Mouse (Mus musculus): Measurements from ENCODE around the gene Sorcs2. TPM values are rescaled to one million over a fixed set of nuclear protein-coding genes. Genes with fewer than 3 reads are reported as not detected.

Gene Sorcs2
- polyA plus RNA-seq, 1 experiment from 2014 or later: 8.3 TPM

- Histone ChIP-seq H3K27me3 (ENCODE audit: low read depth, poor library complexity, severe bottlenecking) (no peaks in the 10 kb centered on the region), H3K36me3 (no peaks in the 10 kb centered on the region), H3K27ac (no peak overlapping the region), H3K4me3 (no peak overlapping the region), H3K4me1 (peaks cover 9% of the 10 kb centered on the region; the same call in 1 of the 2 replicates), H3K9me3 (replicated peaks) (no peaks in the 10 kb centered on the region)
- DNase-seq (ENCODE audit: low spot score): no peak
- WGBS: 85% methylated on average over 2 of the region's 2 CpGs
Measured at GRCm38 (mm10) chr5:36129661-36130060, 268.3 kb downstream of the Sorcs2 start.

GRCm38 (mm10) chr5:36128513-36128912 is 269.4 kb downstream of the Sorcs2 start:
- no peak for DNase-seq (ENCODE audit: low spot score)
- Histone ChIP-seq H3K36me3 (no peaks in the 10 kb centered on the region), H3K4me1 (peaks cover 9% of the 10 kb centered on the region; the same call in 1 of the 2 replicates), H3K4me3 (no peak overlapping the region), H3K27ac (no peak overlapping the region), H3K9me3 (replicated peaks) (no peaks in the 10 kb centered on the region), H3K27me3 (ENCODE audit: low read depth, poor library complexity, severe bottlenecking) (no peaks in the 10 kb centered on the region)
- WGBS: 59% methylated on average over 3 of the region's 3 CpGs

- no peak for DNase-seq (ENCODE audit: low spot score)
- WGBS: 87% methylated on average over 6 of the region's 6 CpGs
- Histone ChIP-seq H3K36me3 (no peaks in the 10 kb centered on the region), H3K4me3 (no peak overlapping the region), H3K4me1 (peaks cover 21% of the 10 kb centered on the region), H3K27me3 (ENCODE audit: low read depth, poor library complexity, severe bottlenecking) (no peaks in the 10 kb centered on the region), H3K9me3 (replicated peaks) (no peaks in the 10 kb centered on the region), H3K27ac (no peak overlapping the region)
Measured at GRCm38 (mm10) chr5:36124993-36125392, 272.9 kb downstream of the Sorcs2 start.

- H3K9me3 ChIP-seq (replicated peaks): no peaks in the 10 kb centered on the region
- peaks cover 21% of the 10 kb centered on the region for H3K4me1 ChIP-seq
- no peak overlapping the region for H3K27ac ChIP-seq
- H3K36me3 ChIP-seq: no peaks in the 10 kb centered on the region
- DNase-seq (ENCODE audit: low spot score): no peak
- H3K4me3 ChIP-seq: no peak overlapping the region
- WGBS: 89% methylated on average over 10 of the region's 10 CpGs
- H3K27me3 ChIP-seq (ENCODE audit: low read depth, poor library complexity, severe bottlenecking): no peaks in the 10 kb centered on the region
Measured at GRCm38 (mm10) chr5:36122987-36123386, 275.0 kb downstream of the Sorcs2 start.

- Histone ChIP-seq H3K27me3 (ENCODE audit: low read depth, poor library complexity, severe bottlenecking) (no peaks in the 10 kb centered on the region), H3K36me3 (no peaks in the 10 kb centered on the region), H3K4me1 (peaks cover 21% of the 10 kb centered on the region), H3K9me3 (replicated peaks) (no peaks in the 10 kb centered on the region), H3K27ac (no peak overlapping the region), H3K4me3 (no peak overlapping the region)
- 10% methylated on average over 3 of the region's 3 CpGs for WGBS
- peak; percentile 39 for DNase-seq (ENCODE audit: low spot score)
Measured at GRCm38 (mm10) chr5:36120931-36121341, 277.0 kb downstream of the Sorcs2 start.

GRCm38 (mm10) chr5:36118061-36118460 is 279.9 kb downstream of the Sorcs2 start:
- H3K9me3 ChIP-seq (replicated peaks): no peaks in the 10 kb centered on the region
- WGBS: 62% methylated on average over 5 of the region's 5 CpGs
- no peaks in the 10 kb centered on the region for H3K36me3 ChIP-seq
- DNase-seq (ENCODE audit: low spot score): no peak
- H3K4me1 ChIP-seq: peaks cover 26% of the 10 kb centered on the region
- H3K4me3 ChIP-seq: no peak overlapping the region
- H3K27ac ChIP-seq: no peak overlapping the region
- H3K27me3 ChIP-seq (ENCODE audit: low read depth, poor library complexity, severe bottlenecking): no peaks in the 10 kb centered on the region

GRCm38 (mm10) chr5:36115519-36115918 is 282.4 kb downstream of the Sorcs2 start:
- Histone ChIP-seq H3K36me3 (no peaks in the 10 kb centered on the region), H3K27me3 (ENCODE audit: low read depth, poor library complexity, severe bottlenecking) (no peaks in the 10 kb centered on the region), H3K9me3 (replicated peaks) (no peaks in the 10 kb centered on the region), H3K4me1 (peaks cover 16% of the 10 kb centered on the region), H3K27ac (no peak overlapping the region), H3K4me3 (no peak overlapping the region)
- no peak for DNase-seq (ENCODE audit: low spot score)
- whole genome bisulfite sequencing: 68% methylated on average over 7 of the region's 7 CpGs

GRCm38 (mm10) chr5:36113696-36114095 is 284.2 kb downstream of the Sorcs2 start:
- 94% methylated on average over 2 of the region's 2 CpGs for WGBS
- Histone ChIP-seq H3K27me3 (ENCODE audit: low read depth, poor library complexity, severe bottlenecking) (no peaks in the 10 kb centered on the region), H3K27ac (no peak overlapping the region), H3K9me3 (replicated peaks) (no peaks in the 10 kb centered on the region), H3K36me3 (no peaks in the 10 kb centered on the region), H3K4me3 (no peak overlapping the region), H3K4me1 (peaks cover 10% of the 10 kb centered on the region; the same call in 1 of the 2 replicates)
- no peak for DNase-seq (ENCODE audit: low spot score)

- peaks cover 10% of the 10 kb centered on the region; the same call in 1 of the 2 replicates for H3K4me1 ChIP-seq
Measured at GRCm38 (mm10) chr5:36112696-36113095, 285.2 kb downstream of the Sorcs2 start.

GRCm38 (mm10) chr5:36111516-36111915 is 286.4 kb downstream of the Sorcs2 start:
- H3K27ac ChIP-seq: no peak overlapping the region
- peaks cover 10% of the 10 kb centered on the region; the same call in 1 of the 2 replicates for H3K4me1 ChIP-seq
- H3K27me3 ChIP-seq (ENCODE audit: low read depth, poor library complexity, severe bottlenecking): no peaks in the 10 kb centered on the region
- no peaks in the 10 kb centered on the region for H3K9me3 ChIP-seq (replicated peaks)
- WGBS: 77% methylated on average over 3 of the region's 3 CpGs
- DNase-seq (ENCODE audit: low spot score): no peak
- H3K36me3 ChIP-seq: no peaks in the 10 kb centered on the region
- H3K4me3 ChIP-seq: no peak overlapping the region

More at GRCm38 (mm10) chr5:36112696-36113095, 285.2 kb downstream of the Sorcs2 start:
- no peaks in the 10 kb centered on the region for H3K9me3 ChIP-seq (replicated peaks)
- 82% methylated on average over 6 of the region's 6 CpGs for WGBS
- DNase-seq (ENCODE audit: low spot score): no peak
- no peaks in the 10 kb centered on the region for H3K36me3 ChIP-seq
- H3K27me3 ChIP-seq (ENCODE audit: low read depth, poor library complexity, severe bottlenecking): no peaks in the 10 kb centered on the region
- no peak overlapping the region for H3K27ac ChIP-seq
- H3K4me3 ChIP-seq: no peak overlapping the region

- Histone ChIP-seq H3K36me3 (no peaks in the 10 kb centered on the region), H3K4me1 (peaks cover 6% of the 10 kb centered on the region; the same call in 1 of the 2 replicates), H3K9me3 (replicated peaks) (no peaks in the 10 kb centered on the region), H3K27me3 (ENCODE audit: low read depth, poor library complexity, severe bottlenecking) (no peaks in the 10 kb centered on the region), H3K27ac (no peak overlapping the region), H3K4me3 (no peak overlapping the region)
- DNase-seq (ENCODE audit: low spot score): no peak
- 85% methylated on average over 4 of the region's 4 CpGs for WGBS
Measured at GRCm38 (mm10) chr5:36108339-36108887, 289.5 kb downstream of the Sorcs2 start.

- no peaks in the 10 kb centered on the region for H3K9me3 ChIP-seq (replicated peaks)
- peaks cover 13% of the 10 kb centered on the region; the same call in 1 of the 2 replicates for H3K4me1 ChIP-seq
- no peak overlapping the region for H3K27ac ChIP-seq
- no peaks in the 10 kb centered on the region for H3K36me3 ChIP-seq
- no peaks in the 10 kb centered on the region for H3K27me3 ChIP-seq (ENCODE audit: low read depth, poor library complexity, severe bottlenecking)
- no peak overlapping the region for H3K4me3 ChIP-seq
- WGBS: 93% methylated on average over 2 of the region's 2 CpGs
- no peak for DNase-seq (ENCODE audit: low spot score)
Measured at GRCm38 (mm10) chr5:36103483-36103882, 294.5 kb downstream of the Sorcs2 start.

GRCm38 (mm10) chr5:36101129-36101528 is 296.8 kb downstream of the Sorcs2 start:
- H3K4me1 ChIP-seq: peaks cover 16% of the 10 kb centered on the region; the same call in 1 of the 2 replicates
- no peak for DNase-seq (ENCODE audit: low spot score)
- H3K4me3 ChIP-seq: no peak overlapping the region
- no peaks in the 10 kb centered on the region for H3K36me3 ChIP-seq
- WGBS: 75% methylated on average over 10 of the region's 10 CpGs
- H3K9me3 ChIP-seq (replicated peaks): no peaks in the 10 kb centered on the region
- H3K27ac ChIP-seq: no peak overlapping the region
- no peaks in the 10 kb centered on the region for H3K27me3 ChIP-seq (ENCODE audit: low read depth, poor library complexity, severe bottlenecking)

- 74% methylated on average over 3 of the region's 3 CpGs for WGBS
- H3K9me3 ChIP-seq (replicated peaks): no peaks in the 10 kb centered on the region
Measured at GRCm38 (mm10) chr5:36100488-36100887, 297.5 kb downstream of the Sorcs2 start.

More at GRCm38 (mm10) chr5:36100488-36100887, 297.5 kb downstream of the Sorcs2 start:
- Histone ChIP-seq H3K4me1 (peaks cover 16% of the 10 kb centered on the region; the same call in 1 of the 2 replicates), H3K4me3 (no peak overlapping the region), H3K36me3 (no peaks in the 10 kb centered on the region), H3K27ac (no peak overlapping the region), H3K27me3 (ENCODE audit: low read depth, poor library complexity, severe bottlenecking) (no peaks in the 10 kb centered on the region)
- DNase-seq (ENCODE audit: low spot score): no peak

Measured in limb, embryonic 10.5 days (tissue).